17 mouse cellular contexts compared by ENCODE assay signal in genomic region chr7:99873965-99874364, GRCm38 (mm10). TPM values are rescaled to one million over a fixed set of nuclear protein-coding genes. Genes with fewer than 3 reads are reported as not detected.
"Had no signal": no experiment of that assay in that cellular context is flagged by ENCODE, and none has a peak within 500 bp of the region (broad histone marks: within the 10 kb centered on the region; RNA-seq: fewer than 3 reads in every experiment).

No protein-coding gene starts in this region.

- H3K4me3 ChIP-seq: midbrain, embryonic 13.5 days; midbrain, embryonic 15.5 days; neural tube, embryonic 13.5 days; stomach, embryonic 15.5 days had no signal

- H3K9me3 ChIP-seq: midbrain, embryonic 13.5 days; midbrain, embryonic 15.5 days; neural tube, embryonic 13.5 days; stomach, embryonic 15.5 days had no signal

- H3K36me3 ChIP-seq: midbrain, embryonic 13.5 days; midbrain, embryonic 15.5 days; neural tube, embryonic 13.5 days; stomach, embryonic 15.5 days had no signal

- H3K27me3 ChIP-seq: midbrain, embryonic 13.5 days; midbrain, embryonic 15.5 days; neural tube, embryonic 13.5 days; stomach, embryonic 15.5 days had no signal

- H3K4me2 ChIP-seq: lung, embryonic 14.5 days; midbrain, embryonic 11.5 days; midbrain, embryonic 13.5 days; midbrain, embryonic 15.5 days; neural tube, embryonic 13.5 days; stomach, embryonic 15.5 days had no signal

- H3K9ac ChIP-seq: lung, embryonic 14.5 days; midbrain, embryonic 13.5 days; midbrain, embryonic 15.5 days; neural tube, embryonic 13.5 days; stomach, embryonic 15.5 days had no signal

- H3K27ac ChIP-seq: midbrain, embryonic 13.5 days; midbrain, embryonic 15.5 days; neural tube, embryonic 13.5 days; stomach, embryonic 15.5 days; stomach, postnatal 0 days had no signal

- DNase-seq: lung, adult 18-20 months; lung, embryonic 14.5 days; lung, postnatal 10 days; lung, postnatal 4 days; right cerebral cortex, postnatal 14 days; thymus, adult 2 months; thymus, postnatal 25 days; thymus, postnatal 4 days had no signal

- H3K4me1 ChIP-seq: stomach, embryonic 15.5 days had no signal

- ATAC-seq: midbrain, embryonic 13.5 days; midbrain, embryonic 15.5 days had no signal

RNA-seq across cellular contexts. Expression of gene Xrra1, which starts 15.0 kb away (rescaled TPM):
- total RNA-seq: neutrophil, adult 5-6 weeks had no signal
- polyA plus RNA-seq: liver, embryonic 16.5 days had no signal

RNA-seq across cellular contexts. Expression of gene Neu3, which starts 45.7 kb away (rescaled TPM):
- total RNA-seq: monocyte, adult 5-6 weeks had no signal
